In genomic region chr3:54274651-54275050, GRCm38 (mm10) we compare ENCODE assay signal across 17 mouse cellular contexts.
"Had no signal": no experiment of that assay in that cellular context is flagged by ENCODE, and none has a peak within 500 bp of the region (broad histone marks: within the 10 kb centered on the region; RNA-seq: fewer than 3 reads in every experiment).

No protein-coding gene starts in this region.

- H3K9ac ChIP-seq: kidney, embryonic 15.5 days; liver, embryonic 15.5 days; midbrain, embryonic 15.5 days; neural tube, embryonic 12.5 days; stomach, embryonic 15.5 days had no signal

- H3K4me3 ChIP-seq: kidney, embryonic 15.5 days; left cerebral cortex, adult 2 months; limb, embryonic 10.5 days; liver, embryonic 15.5 days; megakaryocyte, embryonic 14.5 days; midbrain, embryonic 15.5 days; neural tube, embryonic 12.5 days; stomach, embryonic 15.5 days had no signal

- H3K4me1 ChIP-seq: kidney, embryonic 15.5 days; limb, embryonic 10.5 days; liver, embryonic 15.5 days; megakaryocyte, embryonic 14.5 days; midbrain, embryonic 15.5 days; neural tube, embryonic 12.5 days; stomach, embryonic 15.5 days had no signal

- ATAC-seq: midbrain, embryonic 15.5 days had no signal

- H3K4me2 ChIP-seq: kidney, embryonic 15.5 days; liver, embryonic 11.5 days; liver, embryonic 15.5 days; midbrain, embryonic 11.5 days; midbrain, embryonic 15.5 days; neural tube, embryonic 12.5 days; stomach, embryonic 15.5 days had no signal

- H3K27me3 ChIP-seq: kidney, embryonic 15.5 days; liver, embryonic 15.5 days; megakaryocyte, embryonic 14.5 days; midbrain, embryonic 15.5 days; neural tube, embryonic 12.5 days; stomach, embryonic 15.5 days had no signal

- H3K36me3 ChIP-seq: kidney, embryonic 15.5 days; limb, embryonic 10.5 days; liver, embryonic 15.5 days; midbrain, embryonic 15.5 days; neural tube, embryonic 12.5 days; stomach, embryonic 15.5 days had no signal

- H3K9me3 ChIP-seq: kidney, embryonic 15.5 days; limb, embryonic 10.5 days; liver, embryonic 15.5 days; midbrain, embryonic 15.5 days; neural tube, embryonic 12.5 days; stomach, embryonic 15.5 days had no signal

- DNase-seq: kidney, postnatal 14 days; lung, adult 2 months; lung, postnatal 10 days; right cerebral cortex, postnatal 14 days; thymus, adult 2 months; thymus, postnatal 25 days had no signal

- H3K27ac ChIP-seq: kidney, embryonic 15.5 days; left cerebral cortex, adult 2 months; limb, embryonic 10.5 days; liver, embryonic 15.5 days; macrophage; midbrain, embryonic 15.5 days; neural tube, embryonic 12.5 days; stomach, embryonic 15.5 days had no signal
